Mouse (Mus musculus) C2C12 (cell line): ENCODE data around the gene Pex13.
A peak's percentile ranks its signal among the peaks of the same experiment; 100 is the strongest.

Experiments used
- CTCF ChIP-seq: IDR thresholded peaks from one replicate; pipeline ENCODE4 v1.5.1; 2011; ENCODE audit not compliant: control insufficient read depth, insufficient read depth, insufficient read length
- FOSL1 ChIP-seq: IDR thresholded peaks from one replicate; pipeline ENCODE4 v1.8.0; 2011; ENCODE audit warnings: mild to moderate bottlenecking, low read length; ENCODE audit not compliant: poor library complexity, insufficient read depth, severe bottlenecking
- MAX ChIP-seq: IDR thresholded peaks from one replicate; pipeline ENCODE4 v1.6.1; 2011; ENCODE audit warnings: mild to moderate bottlenecking, control low read depth
- MYOG ChIP-seq: IDR thresholded peaks from one replicate; pipeline ENCODE4 v1.6.1; 2011; ENCODE audit not compliant: control insufficient read depth, insufficient read length; ENCODE audit errors: extremely low read depth
- USF1 ChIP-seq: IDR thresholded peaks from one replicate; pipeline ENCODE4 v1.6.1; 2011; ENCODE audit warnings: low read depth, mild to moderate bottlenecking, control low read depth, moderate library complexity

DNA sequence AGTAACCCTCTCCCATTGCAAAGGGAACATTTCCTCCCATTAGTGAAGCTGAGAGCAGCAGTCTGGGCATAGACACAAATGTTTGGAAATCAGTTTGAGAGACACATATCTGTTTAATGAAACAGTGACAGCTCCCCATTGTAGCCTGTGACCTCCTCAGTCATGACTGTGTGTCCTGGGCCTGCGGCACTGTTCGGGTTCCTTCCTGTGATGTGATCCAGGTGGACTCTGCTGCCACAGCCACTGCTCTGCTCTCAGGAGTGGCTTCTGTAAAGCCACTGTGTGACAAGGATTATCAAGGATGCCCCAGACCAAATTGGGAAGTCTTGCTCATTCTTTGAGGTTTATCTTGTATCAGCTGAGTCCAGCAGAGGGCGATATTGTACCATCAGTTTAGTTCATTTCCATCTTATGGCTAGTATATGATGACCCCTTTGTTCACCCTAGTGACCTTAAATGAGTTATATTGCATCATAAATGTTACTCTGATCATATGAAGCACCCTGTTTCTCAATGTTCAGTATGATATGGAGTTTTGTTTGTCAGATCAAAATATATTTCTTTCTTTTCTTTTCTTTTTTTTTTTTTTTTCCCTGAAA, 13.4 kb upstream of the Pex13 start:
- TF ChIP-seq CTCF: peak; percentile 49
- TF ChIP-seq USF1: no peak
- TF ChIP-seq MAX: no peak
- TF ChIP-seq FOSL1: no peak
- no peak for TF ChIP-seq MYOG
